Mouse (Mus musculus): ENCODE measurements around the gene Wbp1l.

GRCm38 (mm10) chr19:46571878-46572244, 27.0 kb upstream of the Wbp1l start:
- no peak for TF ChIP-seq CTCF (IDR thresholded peaks at IDR 0.05; ENCODE audit: low read depth, low read length)
- no peak for TF ChIP-seq POLR2A (IDR thresholded peaks at IDR 0.05; ENCODE audit: insufficient read depth, low read length)
